Mouse (Mus musculus) limb, embryonic 15.5 days (tissue): ENCODE data around the gene Syn3. TPM values are rescaled to one million over a fixed set of nuclear protein-coding genes. Genes with fewer than 3 reads are reported as not detected.
"Not testable (repeated sequence)": the region's sequence is repeated elsewhere in the genome, so short reads cannot be mapped to it uniquely, and the experiment has no call there.

Experiments
- ATAC-seq: fragments of 200-750 bp; cut with Nextera tagmentation; 2 replicates; pipeline ENCODE4 v1.8.0; 2017; ENCODE audit warnings: low read depth, moderate TSS enrichment; ENCODE audit not compliant: insufficient number of reproducible peaks, low FRiP score, low TSS enrichment
- H3K27ac ChIP-seq: fragments of 300-500 bp; sonication (generic); 2 replicates; pipeline ENCODE4 v1.5.1; 2015; ENCODE audit warnings: moderate library complexity, mild to moderate bottlenecking, inconsistent platforms
- H3K27me3 ChIP-seq: fragments of 300-500 bp; sonication (generic); 2 replicates; pipeline ENCODE4 v1.6.1; 2015; ENCODE audit warnings: inconsistent platforms
- H3K36me3 ChIP-seq: fragments of 300-500 bp; sonication (generic); 2 replicates; pipeline ENCODE4 v1.6.1; 2015; ENCODE audit warnings: inconsistent platforms
- H3K4me1 ChIP-seq: fragments of 300-500 bp; sonication (generic); 2 replicates; pipeline ENCODE4 v1.6.1; 2015; ENCODE audit warnings: inconsistent platforms
- H3K4me2 ChIP-seq: fragments of 300-500 bp; sonication (generic); 2 replicates; pipeline ENCODE4 v1.6.1; 2015; ENCODE audit warnings: mild to moderate bottlenecking, inconsistent platforms
- H3K4me3 ChIP-seq: fragments of 300-500 bp; sonication (generic); 2 replicates; pipeline ENCODE4 v1.5.1; 2015; ENCODE audit warnings: mild to moderate bottlenecking, inconsistent platforms
- H3K9ac ChIP-seq: fragments of 300-500 bp; sonication (generic); 2 replicates; pipeline ENCODE4 v1.6.1; 2015; ENCODE audit warnings: inconsistent platforms
- H3K9me3 ChIP-seq: fragments of 300-500 bp; sonication (generic); 2 replicates; pipeline ENCODE4 v1.6.1; 2016; ENCODE audit warnings: inconsistent platforms
- WGBS: fragments of 180-500 bp; shearing (Covaris S2); methylation state at CpG from one replicate; pipeline ENCODE4 v1.1.7; 2015; 5-methylcytosine and 5-hydroxymethylcytosine counted together
- polyA plus RNA-seq: library from polyadenylated mRNA; unstranded; fragments of >200 nt; fragmentation: Nextera tagmentation; extraction: Ambion mirVana; gene quantifications from 2 replicates; pipeline ENCODE4 v1.2.1, GENCODE M21; 2015

The Syn3 gene
- polyA plus RNA-seq, 1 experiment from 2014 or later = 1.7 TPM

GRCm38 (mm10) chr10:86030743-86031142, 468.0 kb downstream of the Syn3 start:
- Histone ChIP-seq H3K4me2 (no peak overlapping the region), H3K9ac (no peak overlapping the region), H3K9me3 (no peaks in the 10 kb centered on the region), H3K27ac (no peak overlapping the region), H3K4me3 (no peak overlapping the region), H3K27me3 (no peaks in the 10 kb centered on the region), H3K36me3 (peaks cover 14% of the 10 kb centered on the region), H3K4me1 (0 out of 2 replicates have a peak, but pooled peaks cover 2% of the 10 kb centered on the region)
- 89% methylated on average over 7 of the region's 7 CpGs for WGBS
- ATAC-seq = no peak

DNA sequence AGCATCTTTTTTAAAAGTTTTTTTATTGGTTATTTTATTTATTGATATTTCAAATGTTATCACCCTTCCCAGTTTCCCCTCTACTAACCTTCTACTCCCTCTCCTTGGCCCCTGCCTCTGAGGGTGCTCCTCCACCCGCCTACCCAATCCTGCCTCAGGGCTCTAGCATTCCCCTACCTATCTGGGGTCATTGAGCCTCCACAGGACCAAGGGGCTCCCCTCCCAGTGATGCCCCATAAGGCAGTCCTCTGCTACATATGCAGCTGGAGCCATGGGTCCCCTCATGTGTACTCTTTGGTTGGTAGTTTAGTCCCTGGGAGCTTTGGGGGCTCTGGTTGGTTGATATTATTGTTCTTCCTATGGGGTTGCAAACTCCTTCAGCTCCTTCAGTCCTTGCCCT, 471.9 kb downstream of the Syn3 start:
- not testable (repeated sequence) for H3K4me1 ChIP-seq, ATAC-seq, H3K27ac ChIP-seq, H3K4me2 ChIP-seq, H3K9me3 ChIP-seq, H3K27me3 ChIP-seq, H3K9ac ChIP-seq, H3K4me3 ChIP-seq
- H3K36me3 ChIP-seq = peaks cover 21% of the 10 kb centered on the region
- WGBS = 75% methylated on average over 1 of the region's 1 CpGs

GRCm38 (mm10) chr10:86026354-86026753, 472.3 kb downstream of the Syn3 start:
- WGBS = 91% methylated on average over 3 of the region's 3 CpGs

DNA sequence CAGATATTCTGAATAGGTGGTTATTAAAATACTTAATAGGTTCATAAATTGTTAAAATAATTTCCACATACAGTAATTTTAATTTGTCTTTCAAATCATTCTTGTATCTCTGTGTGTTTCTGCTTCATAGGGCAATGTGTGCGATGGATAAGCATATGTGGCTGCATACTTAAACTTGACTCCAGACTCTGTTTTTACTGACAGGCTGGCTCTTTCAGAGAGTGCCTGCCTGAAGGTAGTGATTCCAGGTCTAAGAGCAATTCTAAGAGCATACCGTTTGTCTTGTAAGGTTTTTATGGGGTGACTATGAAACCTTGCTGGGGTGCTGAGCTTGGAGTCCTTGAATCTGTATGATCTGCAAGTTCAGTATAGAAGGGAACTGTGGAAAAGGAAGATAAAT, 472.8 kb downstream of the Syn3 start:
- H3K27ac ChIP-seq = no peak overlapping the region
- no peaks in the 10 kb centered on the region for H3K27me3 ChIP-seq
- WGBS = 57% methylated on average over 2 of the region's 2 CpGs
- no peak overlapping the region for H3K4me2 ChIP-seq
- no peaks in the 10 kb centered on the region for H3K9me3 ChIP-seq
- peaks cover 17% of the 10 kb centered on the region for H3K36me3 ChIP-seq
- no peak for ATAC-seq
- H3K4me1 ChIP-seq = peaks cover 7% of the 10 kb centered on the region
- no peak overlapping the region for H3K9ac ChIP-seq
- no peak overlapping the region for H3K4me3 ChIP-seq

More at GRCm38 (mm10) chr10:86026354-86026753, 472.3 kb downstream of the Syn3 start:
- no peaks in the 10 kb centered on the region for H3K27me3 ChIP-seq
- no peak overlapping the region for H3K9ac ChIP-seq
- no peak for ATAC-seq
- no peak overlapping the region for H3K4me3 ChIP-seq
- H3K4me1 ChIP-seq = peaks cover 5% of the 10 kb centered on the region
- no peak overlapping the region for H3K4me2 ChIP-seq
- H3K9me3 ChIP-seq = no peaks in the 10 kb centered on the region
- no peak overlapping the region for H3K27ac ChIP-seq
- H3K36me3 ChIP-seq = peaks cover 21% of the 10 kb centered on the region

DNA sequence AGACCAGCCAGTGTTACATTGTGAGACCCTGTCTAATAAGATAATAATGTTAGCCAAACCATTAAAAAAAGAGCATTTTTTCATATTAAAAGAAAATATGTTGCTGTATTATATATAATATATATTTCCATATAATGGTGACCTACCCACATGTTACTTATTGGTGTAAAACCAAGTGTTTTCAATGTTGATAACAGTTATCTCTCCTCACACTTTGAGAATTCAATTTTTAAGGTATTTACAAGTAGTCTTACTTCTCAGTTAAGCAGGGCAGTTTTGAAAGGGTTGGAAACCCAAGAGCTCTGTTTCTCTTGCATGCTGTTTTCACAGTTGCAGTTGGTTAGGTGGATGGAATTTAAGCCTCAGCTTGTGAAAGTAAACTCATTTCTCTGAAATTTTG, 475.5 kb downstream of the Syn3 start:
- Histone ChIP-seq H3K9ac (no peak overlapping the region), H3K4me2 (peak overlapping the region; percentile 66; the same call in 1 of the 2 replicates), H3K9me3 (no peaks in the 10 kb centered on the region), H3K36me3 (0 out of 2 replicates have a peak, but pooled peaks cover 7% of the 10 kb centered on the region), H3K4me3 (peak overlapping the region; percentile 94; the same call in 1 of the 2 replicates), H3K27me3 (no peaks in the 10 kb centered on the region), H3K4me1 (peaks cover 7% of the 10 kb centered on the region), H3K27ac (no peak overlapping the region)
- no peak for ATAC-seq

DNA sequence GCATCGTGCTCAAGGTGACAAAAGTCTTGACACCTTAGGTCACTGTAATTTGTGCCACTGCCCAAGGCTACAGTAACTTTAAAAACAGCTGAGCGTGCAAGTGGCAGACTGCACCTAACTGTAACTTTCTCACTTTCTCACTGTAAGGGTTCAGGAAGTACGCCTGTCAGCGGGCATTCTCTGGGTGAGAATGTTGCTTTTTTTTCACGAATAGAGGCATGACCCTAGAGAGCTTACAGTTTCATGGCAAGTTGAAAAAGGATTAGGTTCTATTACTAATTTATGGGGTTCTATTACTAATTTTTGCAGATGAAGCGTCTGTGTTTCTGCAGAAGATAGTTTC, 476.3 kb downstream of the Syn3 start:
- ATAC-seq = no peak
- Histone ChIP-seq H3K36me3 (0 out of 2 replicates have a peak, but pooled peaks cover 7% of the 10 kb centered on the region), H3K27me3 (no peaks in the 10 kb centered on the region), H3K9ac (peak overlapping the region; percentile 94), H3K9me3 (no peaks in the 10 kb centered on the region), H3K27ac (peak overlapping the region; percentile 93), H3K4me2 (peak overlapping the region; percentile 66), H3K4me3 (peak overlapping the region; percentile 94), H3K4me1 (peaks cover 7% of the 10 kb centered on the region)
- WGBS = 4% methylated on average over 6 of the region's 6 CpGs

GRCm38 (mm10) chr10:86021749-86022473, 476.8 kb downstream of the Syn3 start, which contains the start of gene Fbxo7:
Fbxo7 (plus strand) TSS chr10:86021972.
- under 1% methylated on average over 82 of the region's 82 CpGs for WGBS
- Histone ChIP-seq H3K4me1 (peaks cover 7% of the 10 kb centered on the region), H3K27ac (peak within 1 kb of the TSS; percentile 93), H3K9me3 (no peaks in the 10 kb centered on the region), H3K9ac (peak within 1 kb of the TSS; percentile 94), H3K4me3 (peak within 1 kb of the TSS; percentile 94), H3K27me3 (no peaks in the 10 kb centered on the region), H3K4me2 (peak within 1 kb of the TSS; percentile 66), H3K36me3 (0 out of 2 replicates have a peak, but pooled peaks cover 7% of the 10 kb centered on the region)
- peak; percentile 94 for ATAC-seq

DNA sequence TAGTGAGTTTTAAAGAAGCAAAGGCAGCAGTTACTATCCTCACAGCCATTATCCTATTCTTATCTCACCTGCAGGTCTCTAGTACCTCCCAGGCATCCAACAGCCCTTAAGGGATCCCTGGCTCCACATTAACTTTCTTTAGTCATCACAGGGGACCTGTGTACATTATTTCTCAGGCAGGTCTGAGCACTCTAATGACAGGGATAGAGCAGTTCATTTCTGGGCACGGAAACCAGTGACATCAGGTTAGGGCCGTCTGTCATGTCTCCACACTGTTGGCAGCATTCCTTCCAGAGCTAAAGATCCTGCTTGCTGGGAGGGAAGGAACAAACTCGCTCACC, 477.3 kb downstream of the Syn3 start:
- Histone ChIP-seq H3K36me3 (0 out of 2 replicates have a peak, but pooled peaks cover 7% of the 10 kb centered on the region), H3K4me1 (peaks cover 7% of the 10 kb centered on the region), H3K27ac (no peak overlapping the region), H3K4me3 (peak overlapping the region; percentile 94), H3K27me3 (no peaks in the 10 kb centered on the region), H3K4me2 (peak overlapping the region; percentile 34; the same call in 1 of the 2 replicates), H3K9me3 (no peaks in the 10 kb centered on the region), H3K9ac (no peak overlapping the region)
- 0% methylated on average over 3 of the region's 3 CpGs for WGBS
- no peak for ATAC-seq

DNA sequence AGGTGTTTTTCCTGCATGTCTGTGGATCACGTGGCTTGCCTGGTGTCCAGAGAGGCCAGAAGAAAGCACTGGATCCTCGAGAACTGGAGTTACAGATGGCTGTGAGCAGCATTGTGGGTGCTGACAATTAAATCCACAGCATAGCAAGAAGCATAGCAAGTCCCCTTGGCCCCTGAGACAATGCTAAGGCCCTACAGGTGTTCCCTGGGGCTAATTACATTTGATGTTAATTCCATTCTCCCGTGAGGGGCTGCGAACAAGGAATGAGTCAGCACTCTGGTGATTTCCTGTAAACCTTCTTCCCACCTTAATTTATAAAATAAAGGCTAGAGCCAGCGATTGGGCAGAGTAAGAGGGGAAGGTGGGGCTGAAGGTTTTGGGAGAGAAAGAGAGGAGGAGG, 479.9 kb downstream of the Syn3 start:
- H3K27me3 ChIP-seq = no peaks in the 10 kb centered on the region

GRCm38 (mm10) chr10:86017781-86018180, 480.9 kb downstream of the Syn3 start:
- no peak overlapping the region for H3K27ac ChIP-seq
- no peaks in the 10 kb centered on the region for H3K36me3 ChIP-seq
- no peak overlapping the region for H3K4me2 ChIP-seq
- no peaks in the 10 kb centered on the region for H3K27me3 ChIP-seq
- ATAC-seq = no peak
- H3K4me1 ChIP-seq = peaks cover 4% of the 10 kb centered on the region
- H3K9ac ChIP-seq = no peak overlapping the region
- H3K9me3 ChIP-seq = no peaks in the 10 kb centered on the region
- no peak overlapping the region for H3K4me3 ChIP-seq
- WGBS = 87% methylated on average over 7 of the region's 7 CpGs

More for the DNA sequence above, 479.9 kb downstream of the Syn3 start:
- Histone ChIP-seq H3K27ac (no peak overlapping the region), H3K4me1 (peaks cover 7% of the 10 kb centered on the region), H3K4me3 (no peak overlapping the region), H3K9ac (no peak overlapping the region), H3K9me3 (no peaks in the 10 kb centered on the region), H3K36me3 (no peaks in the 10 kb centered on the region), H3K4me2 (no peak overlapping the region)
- ATAC-seq = no peak
- 27% methylated on average over 5 of the region's 5 CpGs for WGBS

- Histone ChIP-seq H3K36me3 (no peaks in the 10 kb centered on the region), H3K9ac (no peak within 1 kb of the TSS), H3K9me3 (no peaks in the 10 kb centered on the region), H3K27me3 (no peaks in the 10 kb centered on the region), H3K4me1 (no peaks in the 10 kb centered on the region), H3K27ac (0 out of 2 replicates have a peak within 1 kb of the TSS, but pooled peaks have one; percentile 3), H3K4me2 (no peak within 1 kb of the TSS), H3K4me3 (peak within 1 kb of the TSS; percentile 3; the same call in 1 of the 2 replicates)
- ATAC-seq = no peak
- 86% methylated on average over 2 of the region's 2 CpGs for WGBS
Measured at GRCm38 (mm10) chr10:86011781-86012180, 486.9 kb downstream of the Syn3 start, which contains the start of gene Bpifc. Bpifc (minus strand) TSS chr10:86011895.

- Histone ChIP-seq H3K4me1 (no peaks in the 10 kb centered on the region), H3K9ac (no peak overlapping the region), H3K27me3 (no peaks in the 10 kb centered on the region), H3K36me3 (no peaks in the 10 kb centered on the region), H3K9me3 (no peaks in the 10 kb centered on the region), H3K4me3 (0 out of 2 replicates have a peak overlapping the region, but pooled peaks have one; percentile 3), H3K27ac (no peak overlapping the region), H3K4me2 (no peak overlapping the region)
- ATAC-seq = no peak
- WGBS = 75% methylated on average over 2 of the region's 2 CpGs
Measured at GRCm38 (mm10) chr10:86011172-86011571, 487.5 kb downstream of the Syn3 start.
